Mouse (Mus musculus): ENCODE data around the gene Ssty1.
"Not testable (repeated sequence)": the region's sequence is repeated elsewhere in the genome, so short reads cannot be mapped to it uniquely, and the experiment has no call there.

Ssty1 gene

GRCm38 (mm10) chrY:18088816-18089215 is at the start of gene Ssty1:
Ssty1 (plus strand) TSS chrY:18089116.
- DNase-seq = not testable (repeated sequence)

GRCm38 (mm10) chrY:18061712-18062111 is 27.2 kb upstream of the Ssty1 start, which contains the start of gene Gm21764:
Gm21764 (minus strand) TSS chrY:18061812.
- DNase-seq = not testable (repeated sequence)

Data from kidney, postnatal 10 days (tissue).